Mouse (Mus musculus) spleen, adult 12 weeks (tissue): ENCODE data around the gene Hcn1.

Experiments used
- DNase-seq: peaks from one replicate; pipeline ENCODE4 v3.0.0; 2022; ENCODE audit warnings: low spot score

Hcn1 gene

GRCm38 (mm10) chr13:118026510-118026909, 424.4 kb downstream of the Hcn1 start:
- DNase-seq, result no peak

- no peak for DNase-seq
These were observed 425.7 kb downstream of the Hcn1 start for GRCm38 (mm10) chr13:118027868-118028267.

GRCm38 (mm10) chr13:118028662-118029061, 426.5 kb downstream of the Hcn1 start:
- DNase-seq, result no peak

- DNase-seq, result no peak
These were observed 427.5 kb downstream of the Hcn1 start for GRCm38 (mm10) chr13:118029579-118029978.

GRCm38 (mm10) chr13:118035598-118035997, 433.5 kb downstream of the Hcn1 start:
- DNase-seq, result no peak
